Mouse (Mus musculus): ENCODE results near the gene Palm2.

GRCm38 (mm10) chr4:57559438-57559837 is 125.4 kb downstream of the Palm2 start:
- TF ChIP-seq CTCF (IDR thresholded peaks at IDR 0.05; ENCODE audit: low read depth, low read length) (no peak), POLR2A (IDR thresholded peaks at IDR 0.05; ENCODE audit: borderline replicate concordance, low read depth, low read length) (no peak)
